Mouse (Mus musculus) ovary, postnatal 10 days (tissue): Measurements from ENCODE around the gene Ncs1.

Experiments
- DNase-seq: peaks from one replicate; pipeline ENCODE4 v3.0.0; 2022; ENCODE audit warnings: low spot score

Gene Ncs1

GRCm38 (mm10) chr2:31339826-31340225 lies 94.2 kb downstream of the Ncs1 start:
- DNase-seq = peak; percentile 15

- no peak for DNase-seq
These were observed 96.3 kb downstream of the Ncs1 start for GRCm38 (mm10) chr2:31341726-31342535.
